Mouse (Mus musculus) CH12.LX (cell line): ENCODE results near the gene Ccnd3.

Source experiments
- CTCF ChIP-seq, 2 experiments: IDR thresholded peaks in 1 of 2; conservative IDR thresholded peaks in 1 of 2; 2 replicates each; pipeline ENCODE4 v1.5.1; 2011 to 2012; ENCODE audit warnings: low read depth in 2 of 2, low read length in 2 of 2, improper control_type of control experiment in 1 of 2, inconsistent platforms in 1 of 2, mild to moderate bottlenecking in 1 of 2, moderate library complexity in 1 of 2
- POLR2AphosphoS2 ChIP-seq: IDR thresholded peaks from 2 replicates; pipeline ENCODE4 v1.6.1; 2011; ENCODE audit warnings: low read depth, low read length, improper control_type of control experiment
- TBP ChIP-seq: conservative IDR thresholded peaks from 2 replicates; pipeline ENCODE4 v1.6.1; 2011; ENCODE audit warnings: low read depth, low read length, improper control_type of control experiment

GRCm38 (mm10) chr17:47461688-47462087 is 43.2 kb upstream of the Ccnd3 start:
- TF ChIP-seq POLR2AphosphoS2, result no peak
- no peak for TF ChIP-seq CTCF (conservative IDR thresholded peaks at IDR 0.05 in 1 of 2, IDR thresholded peaks at IDR 0.05 in 1 of 2; ENCODE audit: low read depth in 2 of 2, low read length in 2 of 2)
- TF ChIP-seq TBP, result no peak
